Mouse (Mus musculus) forebrain, embryonic 10.5 days (tissue): ENCODE measurements around the gene Slc6a12. TPM values are rescaled to one million over a fixed set of nuclear protein-coding genes. Genes with fewer than 3 reads are reported as not detected.

Experiments used
- DNase-seq: peaks from one replicate; pipeline ENCODE4 v3.0.0-alpha.2; 2017; ENCODE audit warnings: low spot score; ENCODE audit errors: extremely low spot score
- H3K27ac ChIP-seq: fragments of 300-500 bp; sonication (generic); 2 replicates; pipeline ENCODE4 v1.5.1; 2016; ENCODE audit warnings: mild to moderate bottlenecking
- H3K27me3 ChIP-seq: fragments of 300-500 bp; sonication (generic); 2 replicates; pipeline ENCODE4 v1.6.1; 2016; ENCODE audit warnings: mild to moderate bottlenecking; ENCODE audit not compliant: poor library complexity, severe bottlenecking
- H3K36me3 ChIP-seq: fragments of 300-500 bp; sonication (generic); replicated peaks from 2 replicates; pipeline ENCODE4 v1.6.1; 2016; ENCODE audit warnings: mild to moderate bottlenecking, moderate library complexity
- H3K4me1 ChIP-seq: fragments of 300-500 bp; sonication (generic); 2 replicates; pipeline ENCODE4 v1.6.1; 2016
- H3K4me3 ChIP-seq: fragments of 300-500 bp; sonication (generic); 2 replicates; pipeline ENCODE4 v1.5.1; 2016; ENCODE audit warnings: mild to moderate bottlenecking, moderate library complexity
- H3K9me3 ChIP-seq: fragments of 300-500 bp; sonication (generic); 2 replicates; pipeline ENCODE4 v1.6.1; 2016; ENCODE audit warnings: mild to moderate bottlenecking, moderate library complexity
- WGBS: fragments of 180-500 bp; shearing (Covaris S2); methylation state at CpG from one replicate; pipeline ENCODE4 v1.1.7; 2016; 5-methylcytosine and 5-hydroxymethylcytosine counted together
- microRNA-seq: library from miRNA; unstranded; fragments of <30 nt; microRNA quantifications from one replicate; pipeline ENCODE4, GENCODE M21; 2017
- polyA plus RNA-seq: library from polyadenylated mRNA; unstranded; fragments of >200 nt; fragmentation: Nextera tagmentation; extraction: Ambion mirVana; gene quantifications from 2 replicates; pipeline ENCODE4 v1.2.1, GENCODE M21; 2016

Gene Slc6a12
- polyA plus RNA-seq, 1 experiment from 2014 or later: 0.19 TPM

DNA sequence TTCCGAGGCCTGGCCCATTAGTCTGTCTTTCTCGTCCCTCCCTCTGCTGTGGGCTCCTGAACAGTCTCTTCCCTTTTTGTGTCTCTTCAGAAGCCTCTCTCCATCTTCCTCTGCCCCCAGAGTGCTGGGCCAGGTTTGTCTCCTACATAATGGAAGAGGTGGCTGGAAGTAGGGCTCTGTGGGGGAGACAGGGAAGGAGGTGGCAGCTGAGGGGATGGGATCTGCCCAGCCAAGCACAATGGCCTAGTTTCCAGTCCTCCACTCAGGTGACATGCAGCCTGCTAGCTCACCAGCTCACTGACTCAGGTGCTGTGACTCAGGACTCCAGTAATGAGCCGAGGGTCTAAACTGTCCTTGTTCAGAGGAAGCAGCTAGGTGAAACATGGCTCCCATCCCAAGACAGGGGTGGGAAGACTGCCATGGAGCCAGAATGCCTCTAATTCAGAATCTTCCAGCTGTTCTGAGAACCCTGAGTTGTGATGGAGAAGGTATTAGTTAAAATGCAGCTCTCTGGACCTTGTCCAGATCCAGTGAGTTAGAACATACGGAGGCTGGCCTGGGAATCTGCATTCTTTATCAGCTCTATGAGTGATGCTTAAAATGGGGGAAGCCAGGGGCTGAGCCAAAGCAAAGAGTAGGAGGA lies 49.9 kb downstream of the Slc6a12 start:
- Histone ChIP-seq H3K4me1 (no peaks in the 10 kb centered on the region), H3K36me3 (no peaks in the 10 kb centered on the region)
- WGBS: 86% methylated on average over 4 of the region's 4 CpGs

DNA sequence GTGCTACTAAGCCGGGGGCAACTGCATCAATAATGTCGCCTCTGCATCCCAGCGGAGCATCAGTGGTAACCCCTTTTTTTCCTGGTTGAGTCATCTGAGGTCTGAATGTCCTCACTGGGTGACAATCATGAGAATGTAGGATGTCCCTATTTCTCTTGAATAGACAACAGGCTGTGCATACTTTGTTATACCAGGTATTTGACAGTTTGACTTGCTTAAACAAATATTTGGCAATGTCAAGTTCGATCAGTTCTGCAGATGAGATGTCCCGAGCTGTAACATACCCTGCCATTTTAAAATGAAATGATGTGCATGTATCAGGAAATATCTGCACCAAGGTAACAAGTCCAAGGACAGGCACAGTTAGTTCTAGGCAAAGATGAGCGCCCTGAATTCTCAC lies 58.3 kb downstream of the Slc6a12 start:
- 92% methylated on average over 6 of the region's 6 CpGs for WGBS

More for the DNA sequence above, 49.9 kb downstream of the Slc6a12 start:
- Histone ChIP-seq H3K27ac (no peak overlapping the region), H3K9me3 (peaks cover 7% of the 10 kb centered on the region), H3K4me3 (no peak overlapping the region), H3K27me3 (no peaks in the 10 kb centered on the region)
- DNase-seq: no peak

DNA sequence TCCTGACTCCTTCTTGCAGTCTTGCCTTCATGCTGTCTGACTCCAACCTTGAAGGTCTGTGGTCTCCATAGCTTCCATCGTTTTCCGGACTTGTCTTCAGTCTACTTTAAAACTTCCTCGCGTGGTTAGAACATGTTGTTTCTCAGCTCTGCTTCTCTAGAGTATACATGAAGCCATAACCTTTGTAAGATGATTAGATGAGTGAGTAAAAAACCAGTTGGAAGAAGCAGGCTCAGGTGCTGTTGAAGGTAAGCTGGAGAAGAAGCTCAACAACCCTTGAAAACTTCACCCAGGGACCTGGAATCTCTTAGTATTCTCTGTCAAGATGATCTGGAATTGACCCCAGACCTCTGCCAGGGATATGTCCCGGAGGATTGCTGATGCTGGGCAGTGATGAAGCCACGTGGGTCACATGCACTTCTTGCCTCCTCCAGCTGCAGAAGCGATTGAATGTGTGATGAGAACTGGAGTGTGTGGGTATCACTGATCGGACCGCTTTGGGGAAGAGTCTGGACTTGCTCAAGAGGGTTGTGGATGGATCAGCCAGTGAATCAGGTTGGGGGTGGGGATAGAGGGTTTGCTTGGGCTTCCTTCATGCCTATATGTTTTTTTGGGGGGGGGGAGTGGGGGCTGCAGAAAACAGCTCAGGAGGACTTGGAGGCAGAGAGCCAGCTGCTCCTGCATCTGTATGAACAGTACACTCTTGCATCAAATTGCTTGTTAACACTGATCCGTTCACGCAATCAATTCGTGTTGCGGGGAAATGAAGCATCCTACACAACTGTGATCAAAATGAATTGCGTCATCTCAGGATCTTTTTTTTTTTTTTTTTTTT lies 59.2 kb downstream of the Slc6a12 start:
- DNase-seq: no peak
- 90% methylated on average over 14 of the region's 14 CpGs for WGBS
- no peaks in the 10 kb centered on the region for H3K36me3 ChIP-seq
- H3K9me3 ChIP-seq: no peaks in the 10 kb centered on the region
- H3K4me3 ChIP-seq: no peak overlapping the region
- H3K27ac ChIP-seq: no peak overlapping the region
- H3K4me1 ChIP-seq: 0 out of 2 replicates have a peak, but pooled peaks cover 6% of the 10 kb centered on the region
- H3K27me3 ChIP-seq: no peaks in the 10 kb centered on the region

More for the DNA sequence above, 58.3 kb downstream of the Slc6a12 start:
- DNase-seq: no peak
- no peaks in the 10 kb centered on the region for H3K36me3 ChIP-seq
- H3K27me3 ChIP-seq: no peaks in the 10 kb centered on the region
- no peaks in the 10 kb centered on the region for H3K9me3 ChIP-seq
- 0 out of 2 replicates have a peak, but pooled peaks cover 6% of the 10 kb centered on the region for H3K4me1 ChIP-seq
- H3K4me3 ChIP-seq: no peak overlapping the region
- no peak overlapping the region for H3K27ac ChIP-seq

DNA sequence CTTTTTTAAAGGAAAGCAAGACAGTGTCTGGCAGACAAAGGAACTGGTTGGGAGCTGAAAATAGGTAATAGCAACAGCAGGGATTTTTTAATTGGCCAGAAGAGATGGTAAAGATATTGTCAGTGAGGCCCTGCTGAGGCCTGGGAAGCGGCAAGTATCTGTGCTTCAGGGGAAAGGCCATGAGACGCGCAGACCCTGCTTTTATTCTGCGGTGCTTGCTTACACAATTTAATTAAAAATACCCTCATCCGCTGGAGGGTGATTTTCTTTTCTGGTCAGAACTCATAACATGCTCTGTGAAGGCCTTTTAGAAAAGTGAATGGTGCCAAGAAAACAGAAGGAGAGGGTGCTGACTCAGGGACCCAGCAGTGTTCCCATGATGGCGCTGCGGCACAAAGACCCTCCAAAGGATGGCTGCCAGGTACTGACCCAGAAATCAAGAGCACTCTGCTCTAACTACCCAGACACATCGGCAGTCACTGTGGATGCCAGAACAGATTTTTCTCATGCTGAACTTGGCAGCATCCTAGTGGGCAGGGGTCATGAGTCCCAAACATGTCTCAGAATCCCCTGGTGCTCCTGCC lies 59.9 kb downstream of the Slc6a12 start:
- peaks cover 11% of the 10 kb centered on the region for H3K4me1 ChIP-seq
- no peaks in the 10 kb centered on the region for H3K9me3 ChIP-seq
- H3K36me3 ChIP-seq: no peaks in the 10 kb centered on the region
- WGBS: 85% methylated on average over 8 of the region's 8 CpGs
- H3K4me3 ChIP-seq: no peak overlapping the region
- DNase-seq: no peak
- no peak overlapping the region for H3K27ac ChIP-seq
- no peaks in the 10 kb centered on the region for H3K27me3 ChIP-seq

DNA sequence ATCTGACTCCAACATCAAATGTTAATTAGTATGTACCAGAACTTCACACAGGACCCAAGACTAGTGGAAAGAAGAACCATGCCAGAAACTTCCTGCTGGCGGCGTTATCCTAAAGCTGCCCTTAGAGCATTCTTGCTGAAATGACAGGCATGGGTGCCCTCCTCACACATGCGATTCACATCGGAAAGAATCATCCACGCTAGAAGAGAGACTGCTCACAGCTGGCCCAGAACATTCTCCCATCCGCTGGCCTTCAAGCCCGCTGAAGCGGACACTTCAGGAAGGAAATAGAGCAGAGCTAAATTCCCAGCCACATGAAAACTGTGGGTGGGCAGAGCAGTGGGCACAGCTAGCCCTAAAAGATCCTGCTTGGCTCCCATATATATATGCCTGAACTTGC lies 62.4 kb downstream of the Slc6a12 start:
- DNase-seq: no peak
- no peaks in the 10 kb centered on the region for H3K36me3 ChIP-seq
- peaks cover 12% of the 10 kb centered on the region for H3K27me3 ChIP-seq
- H3K4me1 ChIP-seq: peaks cover 14% of the 10 kb centered on the region
- H3K27ac ChIP-seq: no peak overlapping the region
- H3K4me3 ChIP-seq: no peak overlapping the region
- 93% methylated on average over 8 of the region's 8 CpGs for WGBS
- no peaks in the 10 kb centered on the region for H3K9me3 ChIP-seq

DNA sequence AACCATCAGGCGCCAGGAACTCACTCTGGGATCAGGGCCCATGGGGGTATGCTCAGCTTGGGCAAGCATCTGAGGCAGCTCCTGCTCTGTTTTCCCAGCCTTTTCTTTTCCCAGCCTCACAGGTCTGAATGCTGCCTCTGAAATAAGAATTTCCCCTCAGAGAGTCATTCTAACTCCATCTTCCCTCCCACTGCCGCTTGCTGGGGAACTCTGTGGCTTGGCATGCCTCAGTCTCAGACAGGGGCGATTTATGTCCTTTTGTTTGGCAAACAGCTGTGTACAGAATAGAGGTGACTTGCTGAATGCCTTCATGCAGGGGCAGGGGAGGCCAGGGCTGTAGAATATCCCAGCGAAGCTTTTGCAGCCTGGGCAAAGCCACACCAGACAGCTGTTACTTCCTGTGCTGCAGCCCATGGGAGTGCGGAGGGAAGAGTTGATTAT lies 64.7 kb downstream of the Slc6a12 start:
- no peak overlapping the region for H3K27ac ChIP-seq
- no peaks in the 10 kb centered on the region for H3K9me3 ChIP-seq
- DNase-seq: no peak
- no peaks in the 10 kb centered on the region for H3K36me3 ChIP-seq
- H3K4me3 ChIP-seq: no peak overlapping the region
- WGBS: 55% methylated on average over 5 of the region's 5 CpGs
- H3K4me1 ChIP-seq: peaks cover 11% of the 10 kb centered on the region
- H3K27me3 ChIP-seq: peaks cover 35% of the 10 kb centered on the region

DNA sequence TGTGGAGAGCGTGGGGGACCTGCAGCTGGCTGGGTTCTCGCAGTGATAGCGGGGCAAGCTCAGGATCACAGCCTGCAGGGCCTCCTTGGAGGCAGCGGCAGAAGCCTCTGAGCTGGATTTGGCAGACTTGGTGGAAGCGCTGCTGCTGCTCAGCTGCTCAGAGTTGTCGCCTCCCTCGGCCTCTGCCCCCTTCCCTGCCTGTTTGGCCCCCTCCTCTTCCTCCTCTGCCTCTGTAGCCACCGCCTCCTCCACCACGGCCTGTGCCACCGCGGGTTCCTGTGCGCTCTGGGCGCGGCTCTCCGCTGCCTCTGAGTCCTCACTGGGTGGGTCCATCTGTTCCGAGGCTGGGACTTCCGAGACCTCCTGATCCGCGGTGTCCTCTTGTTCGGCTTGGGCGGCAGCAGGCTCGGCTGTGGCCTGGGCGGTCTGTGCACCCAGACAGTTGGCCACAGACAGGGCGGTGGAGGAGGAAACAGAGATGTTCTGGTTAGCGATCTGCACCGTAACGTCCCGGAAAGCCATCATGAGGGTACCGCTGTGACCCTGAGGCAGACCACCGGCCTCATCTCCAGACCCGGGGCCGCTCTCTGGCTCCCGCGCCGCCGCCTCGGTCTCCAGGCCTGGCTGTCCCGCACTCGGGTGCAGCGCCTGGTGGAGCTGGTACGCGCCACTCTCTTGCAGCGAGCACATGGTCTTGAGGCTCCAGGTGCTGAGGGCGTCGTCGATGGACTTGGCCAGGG lies 69.9 kb downstream of the Slc6a12 start:
- Histone ChIP-seq H3K4me1 (peaks cover 17% of the 10 kb centered on the region), H3K27me3 (peaks cover 65% of the 10 kb centered on the region), H3K4me3 (peak overlapping the region; percentile 50), H3K9me3 (no peaks in the 10 kb centered on the region), H3K27ac (peak overlapping the region; percentile 15; the same call in 1 of the 2 replicates), H3K36me3 (no peaks in the 10 kb centered on the region)
- WGBS: 2% methylated on average over 46 of the region's 46 CpGs
- DNase-seq: peak; percentile 34

Small RNA genes within 50 kb of the gene (microRNA-seq; reads per million reads assigned to microRNA genes)
- not detected for gene Gm24855

Other genes starting within 250 kb of the Slc6a12 start
- 8.4 and 9.0 TPM in 2 replicates for gene Mical3, start 212.1 kb upstream of the Slc6a12 start, polyA plus RNA-seq
- gene Pex26, start 159.4 kb upstream of the Slc6a12 start, polyA plus RNA-seq: 8.0 and 10.3 TPM in 2 replicates
- gene Tuba8, start 132.4 kb upstream of the Slc6a12 start, polyA plus RNA-seq: 0.40 and 0.54 TPM in 2 replicates
- 0.26 and 0.75 TPM in 2 replicates for gene Usp18, start 97.2 kb upstream of the Slc6a12 start, polyA plus RNA-seq
- gene Slc6a13, start 42.8 kb upstream of the Slc6a12 start, polyA plus RNA-seq: 1.5 and 2.4 TPM in 2 replicates
- gene Iqsec3, start 130.6 kb downstream of the Slc6a12 start, polyA plus RNA-seq: 0.09 and 0.20 TPM in 2 replicates